ENCODE assay signal across 16 mouse cellular contexts in genomic region chr11:93514396-93514795, GRCm38 (mm10).
DNase-seq lines count a peak whose midpoint lies in the region; ATAC-seq and TF ChIP-seq lines count a peak whose summit lies in the region.
"Had no signal": no experiment of that assay in that cellular context is flagged by ENCODE, and none has a peak within 500 bp of the region (broad histone marks: within the 10 kb centered on the region; RNA-seq: fewer than 3 reads in every experiment).

No protein-coding gene starts in this region.

- peak; percentile 41 for TF ChIP-seq CTCF in intestine, postnatal 0 days (IDR thresholded peaks at IDR 0.05; ENCODE audit: low read depth)
- peak; percentile 26 for TF ChIP-seq CTCF in lung, postnatal 0 days (IDR thresholded peaks at IDR 0.05)
- TF ChIP-seq CTCF in lung, adult 2 months (IDR thresholded peaks at IDR 0.05; ENCODE audit: insufficient read depth, low read length), result no peak
- TF ChIP-seq CTCF in brain, embryonic 14.5 days (IDR thresholded peaks at IDR 0.05; ENCODE audit: borderline replicate concordance, extremely low read depth, insufficient read depth, insufficient read length), result peak; percentile 19; the same call in 1 of the 2 replicates

- H3K9me3 ChIP-seq in intestine, postnatal 0 days (ENCODE audit: control insufficient read depth), result no peaks in the 10 kb centered on the region
- H3K9me3 ChIP-seq in intestine, embryonic 16.5 days (ENCODE audit: control insufficient read depth, low read length), result no peaks in the 10 kb centered on the region
- no peaks in the 10 kb centered on the region for H3K9me3 ChIP-seq in lung, postnatal 0 days (ENCODE audit: low read length)
- H3K9me3 ChIP-seq: liver, embryonic 13.5 days had no signal

- no peak for DNase-seq in lung, postnatal 0 days (ENCODE audit: low spot score)
- no peak for DNase-seq in lung, adult 2 months
- no peak for DNase-seq in brain, embryonic 14.5 days (ENCODE audit: low read depth)
- DNase-seq in embryo, embryonic 11 days, result peak; percentile 35
- DNase-seq in thymus, adult 18-20 months, result no peak
- DNase-seq: adrenal gland, adult 8-10 months; kidney, adult 2 months; kidney, postnatal 14 days; liver, embryonic 13.5 days; lung, postnatal 14 days; right cerebral cortex, postnatal 25 days; thymus, postnatal 14 days had no signal

- WGBS in intestine, postnatal 0 days, result 25% methylated on average over 2 of the region's 2 CpGs
- 25% methylated on average over 2 of the region's 2 CpGs for WGBS in intestine, embryonic 16.5 days
- 30% methylated on average over 2 of the region's 2 CpGs for WGBS in lung, postnatal 0 days
- WGBS in lung, adult 2 months, result 32% methylated on average over 2 of the region's 2 CpGs

- no peaks in the 10 kb centered on the region for H3K36me3 ChIP-seq in intestine, postnatal 0 days (ENCODE audit: control insufficient read depth, insufficient read depth)
- H3K36me3 ChIP-seq in intestine, embryonic 16.5 days (ENCODE audit: control insufficient read depth, insufficient read depth, low read length), result no peaks in the 10 kb centered on the region
- no peaks in the 10 kb centered on the region for H3K36me3 ChIP-seq in lung, postnatal 0 days (ENCODE audit: insufficient read depth, low read length)
- H3K36me3 ChIP-seq: liver, embryonic 13.5 days had no signal

- no peak overlapping the region for H3K27ac ChIP-seq in intestine, postnatal 0 days (ENCODE audit: low read depth, low read length)
- no peak overlapping the region for H3K27ac ChIP-seq in intestine, embryonic 16.5 days (ENCODE audit: low read length)
- H3K27ac ChIP-seq in lung, postnatal 0 days (ENCODE audit: low read length), result no peak overlapping the region
- H3K27ac ChIP-seq: liver, embryonic 13.5 days had no signal

- no peaks in the 10 kb centered on the region for H3K27me3 ChIP-seq in intestine, postnatal 0 days (replicated peaks; ENCODE audit: control insufficient read depth, insufficient read depth, low read length)
- no peaks in the 10 kb centered on the region for H3K27me3 ChIP-seq in intestine, embryonic 16.5 days (replicated peaks; ENCODE audit: control insufficient read depth, insufficient read depth, low read length)
- no peaks in the 10 kb centered on the region for H3K27me3 ChIP-seq in lung, postnatal 0 days (replicated peaks; ENCODE audit: insufficient read depth, low read length)
- H3K27me3 ChIP-seq: liver, embryonic 13.5 days had no signal

- no peak overlapping the region for H3K4me3 ChIP-seq in intestine, postnatal 0 days (ENCODE audit: low read depth, low read length)
- no peak overlapping the region for H3K4me3 ChIP-seq in intestine, embryonic 16.5 days (ENCODE audit: low read length)
- H3K4me3 ChIP-seq in lung, postnatal 0 days (ENCODE audit: low read depth, low read length), result no peak overlapping the region
- no peak overlapping the region for H3K4me3 ChIP-seq in lung, adult 2 months (replicated peaks; ENCODE audit: extremely low read depth, low read depth, low read length)
- H3K4me3 ChIP-seq: liver, embryonic 13.5 days; myocyte had no signal

- TF ChIP-seq EP300 in lung, postnatal 0 days (IDR thresholded peaks at IDR 0.05), result no peak

- no peak for TF ChIP-seq POLR2A in lung, adult 2 months (IDR thresholded peaks at IDR 0.05; ENCODE audit: borderline replicate concordance, extremely low read depth, low read depth, low read length)
- TF ChIP-seq POLR2A in brain, embryonic 14.5 days (IDR thresholded peaks at IDR 0.05; ENCODE audit: borderline replicate concordance, extremely low read depth, insufficient read depth, insufficient read length, poor library complexity, severe bottlenecking), result no peak

- H3K4me1 ChIP-seq in intestine, postnatal 0 days (replicated peaks; ENCODE audit: control insufficient read depth, insufficient read depth, low read length), result no peaks in the 10 kb centered on the region
- no peaks in the 10 kb centered on the region for H3K4me1 ChIP-seq in intestine, embryonic 16.5 days (ENCODE audit: control insufficient read depth, insufficient read depth, low read length)
- H3K4me1 ChIP-seq in lung, postnatal 0 days (ENCODE audit: insufficient read depth, low read depth, low read length), result no peaks in the 10 kb centered on the region
- no peaks in the 10 kb centered on the region for H3K4me1 ChIP-seq in lung, adult 2 months (ENCODE audit: control insufficient read depth, insufficient read depth, low read length)
- H3K4me1 ChIP-seq: liver, embryonic 13.5 days had no signal

- ATAC-seq in intestine, postnatal 0 days, result no peak
- no peak for ATAC-seq in intestine, embryonic 16.5 days
- no peak for ATAC-seq in lung, postnatal 0 days
- ATAC-seq: forebrain, embryonic 16.5 days had no signal

- no peak overlapping the region for H3K9ac ChIP-seq in intestine, postnatal 0 days (ENCODE audit: low read depth, low read length)
- H3K9ac ChIP-seq in intestine, embryonic 16.5 days (ENCODE audit: low read depth, low read length), result no peak overlapping the region
- H3K9ac ChIP-seq in lung, postnatal 0 days (replicated peaks; ENCODE audit: low read depth), result no peak overlapping the region
- H3K9ac ChIP-seq: liver, embryonic 13.5 days had no signal

- H3K4me2 ChIP-seq in intestine, postnatal 0 days (replicated peaks; ENCODE audit: low read depth), result no peak overlapping the region
- H3K4me2 ChIP-seq in intestine, embryonic 16.5 days (ENCODE audit: low read depth, low read length), result no peak overlapping the region
- H3K4me2 ChIP-seq in lung, postnatal 0 days (replicated peaks; ENCODE audit: low read depth, low read length), result no peak overlapping the region
- H3K4me2 ChIP-seq: liver, embryonic 13.5 days had no signal
